23 mouse cellular contexts compared by ENCODE assay signal in the genomic region with DNA sequence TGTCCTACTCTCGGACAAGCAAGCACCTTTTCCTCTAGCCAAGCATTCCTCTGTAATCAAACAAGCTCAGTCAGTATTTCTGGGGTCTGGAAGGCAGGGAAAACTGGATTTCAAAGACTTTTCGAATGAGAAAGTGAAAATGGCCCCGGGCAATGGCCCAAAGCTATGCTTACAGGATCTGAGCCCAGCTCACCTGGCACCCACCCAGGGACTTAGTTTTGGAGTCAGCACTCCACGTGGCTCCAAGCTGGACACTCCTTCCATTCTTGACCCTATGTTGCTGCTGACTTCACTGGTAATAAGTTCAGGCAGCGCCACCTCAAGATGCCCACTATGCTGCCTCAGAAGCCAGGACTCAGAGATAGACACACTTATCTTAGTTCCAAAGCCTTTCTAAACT. TPM values are rescaled to one million over a fixed set of nuclear protein-coding genes. Genes with fewer than 3 reads are reported as not detected.
A peak's percentile ranks its signal among the peaks of the same experiment; 100 is the strongest.
DNase-seq lines count a peak whose midpoint lies in the region; ATAC-seq and TF ChIP-seq lines count a peak whose summit lies in the region.
"Had no signal": no experiment of that assay in that cellular context is flagged by ENCODE, and none has a peak within 500 bp of the region (broad histone marks: within the 10 kb centered on the region; RNA-seq: fewer than 3 reads in every experiment).

No protein-coding gene starts in this region.

- no peaks in the 10 kb centered on the region for H3K27me3 ChIP-seq in limb, embryonic 14.5 days (ENCODE audit: control insufficient read depth, insufficient read depth, low read length)
- H3K27me3 ChIP-seq in limb, embryonic 10.5 days (ENCODE audit: low read depth, poor library complexity, severe bottlenecking): no peaks in the 10 kb centered on the region
- H3K27me3 ChIP-seq: embryonic facial prominence, embryonic 12.5 days; hindbrain, embryonic 13.5 days; liver, embryonic 12.5 days; midbrain, embryonic 15.5 days had no signal

- H3K4me3 ChIP-seq in limb, embryonic 14.5 days (replicated peaks; ENCODE audit: low read length): no peak overlapping the region
- H3K4me3 ChIP-seq in limb, embryonic 10.5 days: no peak overlapping the region
- H3K4me3 ChIP-seq: embryonic facial prominence, embryonic 12.5 days; hindbrain, embryonic 13.5 days; liver, embryonic 12.5 days; midbrain, embryonic 15.5 days had no signal

- H3K9ac ChIP-seq in limb, embryonic 14.5 days (ENCODE audit: low read depth, low read length, severe bottlenecking): no peak overlapping the region
- H3K9ac ChIP-seq: embryonic facial prominence, embryonic 12.5 days; hindbrain, embryonic 13.5 days; liver, embryonic 12.5 days; midbrain, embryonic 15.5 days had no signal

- H3K9me3 ChIP-seq in limb, embryonic 14.5 days (ENCODE audit: control insufficient read depth, low read length): no peaks in the 10 kb centered on the region
- H3K9me3 ChIP-seq in limb, embryonic 10.5 days (replicated peaks): no peaks in the 10 kb centered on the region
- H3K9me3 ChIP-seq: embryonic facial prominence, embryonic 12.5 days; hindbrain, embryonic 13.5 days; liver, embryonic 12.5 days; midbrain, embryonic 15.5 days had no signal

- 79% methylated on average over 5 of the region's 5 CpGs for whole genome bisulfite sequencing in limb, embryonic 14.5 days
- WGBS in limb, embryonic 10.5 days: 81% methylated on average over 5 of the region's 5 CpGs

- H3K4me1 ChIP-seq in limb, embryonic 14.5 days (ENCODE audit: control insufficient read depth, insufficient read depth, low read length): no peaks in the 10 kb centered on the region
- no peaks in the 10 kb centered on the region for H3K4me1 ChIP-seq in limb, embryonic 10.5 days
- H3K4me1 ChIP-seq: embryonic facial prominence, embryonic 12.5 days; hindbrain, embryonic 13.5 days; midbrain, embryonic 15.5 days had no signal

- no peak for ATAC-seq in limb, embryonic 14.5 days (ENCODE audit: low FRiP score, low read depth)
- ATAC-seq in inflammation-experienced regulatory T-cells, adult 6 months: no peak
- ATAC-seq: liver, embryonic 12.5 days; midbrain, embryonic 15.5 days had no signal

- H3K36me3 ChIP-seq in limb, embryonic 14.5 days (ENCODE audit: control insufficient read depth, insufficient read depth, low read length): no peaks in the 10 kb centered on the region
- H3K36me3 ChIP-seq in limb, embryonic 10.5 days: no peaks in the 10 kb centered on the region
- H3K36me3 ChIP-seq: embryonic facial prominence, embryonic 12.5 days; hindbrain, embryonic 13.5 days; liver, embryonic 12.5 days; midbrain, embryonic 15.5 days had no signal

- peak; percentile 9 for DNase-seq in adrenal gland, postnatal 14 days
- DNase-seq in adrenal gland, adult 18-20 months (ENCODE audit: low spot score in 2 of 2): no peak
- DNase-seq in limb, embryonic 14.5 days (ENCODE audit: low spot score): peak; percentile 2
- DNase-seq in limb, embryonic 10.5 days (ENCODE audit: low spot score): no peak
- DNase-seq in 3T3-L1 (ENCODE audit: low read depth, low spot score): peak; percentile 30
- DNase-seq in lung, postnatal 25 days (ENCODE audit: low spot score): peak; percentile 68
- DNase-seq in cerebellum, postnatal 4 days (ENCODE audit: low spot score in 2 of 2): no peak
- DNase-seq: B cell, adult 2 months; cerebellum, postnatal 36 days; kidney, adult 11 months; kidney, postnatal 4 days had no signal

- no peak overlapping the region for H3K27ac ChIP-seq in limb, embryonic 14.5 days (replicated peaks; ENCODE audit: low read depth, low read length)
- no peak overlapping the region for H3K27ac ChIP-seq in limb, embryonic 10.5 days
- H3K27ac ChIP-seq: embryonic facial prominence, embryonic 12.5 days; hindbrain, embryonic 13.5 days; liver, embryonic 12.5 days; macrophage; midbrain, embryonic 15.5 days had no signal

- H3K4me2 ChIP-seq in limb, embryonic 14.5 days (replicated peaks; ENCODE audit: low read depth, low read length, severe bottlenecking): no peak overlapping the region
- H3K4me2 ChIP-seq: embryonic facial prominence, embryonic 12.5 days; hindbrain, embryonic 13.5 days; liver, embryonic 12.5 days; midbrain, embryonic 15.5 days had no signal

- no peak for TF ChIP-seq POLR2A in limb, embryonic 14.5 days (IDR thresholded peaks at IDR 0.05; ENCODE audit: borderline replicate concordance, extremely low read depth, insufficient read depth, insufficient read length)

RNA-seq across cellular contexts. Expression of a gene that starts 33.6 kb away (rescaled TPM):
- total RNA-seq in adrenal gland, postnatal 14 days (2021): not detected in 2 replicates
- total RNA-seq in adrenal gland, adult 18-20 months (2021): under 1 TPM in 1 of 2 experiments, not detected in 1; 0.16 TPM
- polyA plus RNA-seq in limb, embryonic 14.5 days (2012; rRNA removed): 0.44 and 0.54 TPM in 2 replicates
- polyA plus RNA-seq in limb, embryonic 14.5 days (2014; fragmentation: Nextera tagmentation; extraction: Ambion mirVana): 0.11 and 0.28 TPM in 2 replicates
- polyA plus RNA-seq in limb, embryonic 10.5 days (2016; fragmentation: Nextera tagmentation; extraction: Ambion mirVana): not detected in 2 replicates
- polyA plus RNA-seq in inflammation-experienced regulatory T-cells, adult 6 months (2017; shearing (Covaris generic)): under 1 TPM in 1 of 3 experiments, not detected in 2; 0.19 TPM
- total RNA-seq: adrenal gland, postnatal 36 days; granulocyte monocyte progenitor cell, adult 5-6 weeks; layer of hippocampus, postnatal 14 days; left cerebral cortex, postnatal 14 days had no signal
- polyA plus RNA-seq: embryonic facial prominence, embryonic 12.5 days; hindbrain, embryonic 13.5 days; liver, embryonic 12.5 days; macrophage; midbrain, embryonic 15.5 days; neural tube, embryonic 11.5 days had no signal

RNA-seq across cellular contexts. Expression of a gene that starts 35.3 kb away (rescaled TPM):
- 2.1 and 2.7 TPM in 2 replicates for total RNA-seq in adrenal gland, postnatal 14 days (2021)
- total RNA-seq in adrenal gland, adult 18-20 months (2021): 1 to 10 TPM; 2.4 to 7.7 TPM
- polyA plus RNA-seq in limb, embryonic 14.5 days (2012; rRNA removed): 1.9 and 2.8 TPM in 2 replicates
- 8.1 and 10.6 TPM in 2 replicates for polyA plus RNA-seq in limb, embryonic 14.5 days (2014; fragmentation: Nextera tagmentation; extraction: Ambion mirVana)
- 0.23 and 0.38 TPM in 2 replicates for polyA plus RNA-seq in limb, embryonic 10.5 days (2016; fragmentation: Nextera tagmentation; extraction: Ambion mirVana)
- under 1 TPM in 1 of 3 experiments, not detected in 2; 0.36 TPM for polyA plus RNA-seq in inflammation-experienced regulatory T-cells, adult 6 months (2017; shearing (Covaris generic))

RNA-seq across cellular contexts. Expression of a gene that starts 38.0 kb away (rescaled TPM):
- 19.5 and 23.1 TPM in 2 replicates for total RNA-seq in adrenal gland, postnatal 14 days (2021)
- 10 to 100 TPM; 22.8 to 46.9 TPM for total RNA-seq in adrenal gland, adult 18-20 months (2021)
- polyA plus RNA-seq in limb, embryonic 14.5 days (2012; rRNA removed): 17.2 and 20.8 TPM in 2 replicates
- polyA plus RNA-seq in limb, embryonic 14.5 days (2014; fragmentation: Nextera tagmentation; extraction: Ambion mirVana): 7.3 and 8.5 TPM in 2 replicates
- 3.4 and 5.1 TPM in 2 replicates for polyA plus RNA-seq in limb, embryonic 10.5 days (2016; fragmentation: Nextera tagmentation; extraction: Ambion mirVana)
- polyA plus RNA-seq in inflammation-experienced regulatory T-cells, adult 6 months (2017; shearing (Covaris generic)): 1 to 10 TPM in 2 of 3 experiments, under 1 TPM in 1; 0.68 to 4.3 (median 2.6) TPM

RNA-seq across cellular contexts. Expression of a gene that starts 49.9 kb away (rescaled TPM):
- 9.8 and 10.1 TPM in 2 replicates for total RNA-seq in adrenal gland, postnatal 14 days (2021)
- 10 to 100 TPM in 1 of 2 experiments, 1 to 10 TPM in 1; 9.9 to 10.5 TPM for total RNA-seq in adrenal gland, adult 18-20 months (2021)
- polyA plus RNA-seq in limb, embryonic 14.5 days (2012; rRNA removed): 2.9 TPM in 2 replicates
- polyA plus RNA-seq in limb, embryonic 14.5 days (2014; fragmentation: Nextera tagmentation; extraction: Ambion mirVana): 7.2 and 7.9 TPM in 2 replicates
- polyA plus RNA-seq in limb, embryonic 10.5 days (2016; fragmentation: Nextera tagmentation; extraction: Ambion mirVana): 6.0 and 8.2 TPM in 2 replicates
- 10 to 100 TPM; 15.7 to 23.2 (median 19.5) TPM for polyA plus RNA-seq in inflammation-experienced regulatory T-cells, adult 6 months (2017; shearing (Covaris generic))

RNA-seq across cellular contexts. Expression of a gene that starts 51.5 kb away (rescaled TPM):
- not detected in 2 replicates for total RNA-seq in adrenal gland, postnatal 14 days (2021)
- under 1 TPM in 1 of 2 experiments, not detected in 1; 0.38 TPM for total RNA-seq in adrenal gland, adult 18-20 months (2021)
- polyA plus RNA-seq in limb, embryonic 14.5 days (2012; rRNA removed): not detected in 2 replicates
- not detected in 2 replicates for polyA plus RNA-seq in limb, embryonic 14.5 days (2014; fragmentation: Nextera tagmentation; extraction: Ambion mirVana)
- polyA plus RNA-seq in limb, embryonic 10.5 days (2016; fragmentation: Nextera tagmentation; extraction: Ambion mirVana): not detected in 2 replicates
- polyA plus RNA-seq in inflammation-experienced regulatory T-cells, adult 6 months (2017; shearing (Covaris generic)): not detected
- total RNA-seq: adrenal gland, postnatal 36 days; granulocyte monocyte progenitor cell, adult 5-6 weeks had no signal
- polyA plus RNA-seq: embryonic facial prominence, embryonic 12.5 days; heart, postnatal 0 days; liver, embryonic 12.5 days; macrophage; midbrain, embryonic 15.5 days; neural tube, embryonic 11.5 days had no signal

Comparison
In these comparisons a context has a peak if more than half of its experiments do, and no peak if none do; other contexts are left out.
1. DNase-seq: peak in adrenal gland, postnatal 14 days (single experiment), limb, embryonic 14.5 days (single experiment), 3T3-L1 (single experiment) and lung, postnatal 25 days (single experiment); none in adrenal gland, adult 18-20 months (0 of 2), limb, embryonic 10.5 days (single experiment) and cerebellum, postnatal 4 days (0 of 2).